Mouse (Mus musculus) thymus, adult 2 months (tissue): ENCODE results near the gene Mitf. TPM values are rescaled to one million over a fixed set of nuclear protein-coding genes. Genes with fewer than 3 reads are reported as not detected.
A peak's percentile ranks its signal among the peaks of the same experiment; 100 is the strongest.

Experiments
- DNase-seq: peaks from one replicate; pipeline ENCODE4 v3.0.0; 2021
- H3K27ac ChIP-seq: fragments of 200-500 bp; 2 replicates; pipeline ENCODE4 v1.5.1; 2012; ENCODE audit warnings: low read length, control low read depth; ENCODE audit not compliant: control insufficient read depth, insufficient read depth
- H3K27me3 ChIP-seq: fragments of 200-500 bp; 2 replicates; pipeline ENCODE4 v1.6.1; 2012; ENCODE audit warnings: mild to moderate bottlenecking, low read length, moderate library complexity, mixed read lengths; ENCODE audit not compliant: control insufficient read depth, insufficient read depth
- H3K36me3 ChIP-seq: fragments of 200-500 bp; 2 replicates; pipeline ENCODE4 v1.6.1; 2012; ENCODE audit warnings: mild to moderate bottlenecking, low read length, moderate library complexity; ENCODE audit not compliant: control insufficient read depth, insufficient read depth
- H3K4me1 ChIP-seq: fragments of 200-500 bp; replicated peaks from 2 replicates; pipeline ENCODE4 v1.6.1; 2012; ENCODE audit warnings: low read length; ENCODE audit not compliant: control insufficient read depth, insufficient read depth
- H3K4me3 ChIP-seq: fragments of 200-500 bp; 2 replicates; pipeline ENCODE4 v1.5.1; 2012; ENCODE audit warnings: mild to moderate bottlenecking, low read length, control low read depth, moderate library complexity; ENCODE audit not compliant: control insufficient read depth, insufficient read depth
- CTCF ChIP-seq: fragments of 200-500 bp; IDR thresholded peaks from 2 replicates; pipeline ENCODE4 v1.5.1; 2012; ENCODE audit warnings: mild to moderate bottlenecking, control low read depth, low read length, moderate library complexity, borderline replicate concordance; ENCODE audit not compliant: control insufficient read depth, poor library complexity, insufficient read depth; ENCODE audit errors: extremely low read depth
- POLR2A ChIP-seq: fragments of 200-500 bp; IDR thresholded peaks from 2 replicates; pipeline ENCODE4 v1.6.1; 2012; ENCODE audit warnings: mild to moderate bottlenecking, low read length, control low read depth, moderate library complexity; ENCODE audit not compliant: control insufficient read depth, poor library complexity, insufficient read depth; ENCODE audit errors: extremely low read depth
- WGBS: fragments of 180-500 bp; shearing (Covaris S2); methylation state at CpG from one replicate; pipeline ENCODE4 v1.1.7; 2018; 5-methylcytosine and 5-hydroxymethylcytosine counted together
- polyA plus RNA-seq: library from polyadenylated mRNA; depleted of rRNA; stranded (reverse); fragments of >200 nt; gene quantifications from 2 replicates; pipeline ENCODE4 v1.2.3, GENCODE M21; 2012

Mitf gene
- polyA plus RNA-seq, 1 experiment: 4.4 TPM

- H3K4me3 ChIP-seq: no peak overlapping the region
- no peak for DNase-seq
- no peaks in the 10 kb centered on the region for H3K4me1 ChIP-seq
- TF ChIP-seq CTCF (no peak), POLR2A (no peak)
- H3K27ac ChIP-seq: no peak overlapping the region
- no peaks in the 10 kb centered on the region for H3K27me3 ChIP-seq
- no peaks in the 10 kb centered on the region for H3K36me3 ChIP-seq
- 98% methylated on average over 12 of the region's 12 CpGs for WGBS
Observed at GRCm38 (mm10) chr6:97993507-97993906, 186.7 kb downstream of the Mitf start.

GRCm38 (mm10) chr6:97995606-97996307 lies 188.9 kb downstream of the Mitf start:
- Histone ChIP-seq H3K4me1 (no peaks in the 10 kb centered on the region), H3K27ac (no peak overlapping the region), H3K36me3 (no peaks in the 10 kb centered on the region), H3K4me3 (no peak overlapping the region), H3K27me3 (no peaks in the 10 kb centered on the region)
- TF ChIP-seq POLR2A (no peak), CTCF (no peak)
- 34% methylated on average over 11 of the region's 11 CpGs for WGBS
- no peak for DNase-seq

- 93% methylated on average over 4 of the region's 4 CpGs for WGBS
- Histone ChIP-seq H3K4me1 (no peaks in the 10 kb centered on the region), H3K27ac (no peak overlapping the region), H3K36me3 (no peaks in the 10 kb centered on the region), H3K27me3 (no peaks in the 10 kb centered on the region), H3K4me3 (no peak overlapping the region)
- no peak for DNase-seq
- no peak for TF ChIP-seq POLR2A
- TF ChIP-seq CTCF: no peak
Observed at GRCm38 (mm10) chr6:98001551-98001950, 194.7 kb downstream of the Mitf start.

- H3K4me1 ChIP-seq: no peaks in the 10 kb centered on the region
Observed at GRCm38 (mm10) chr6:98003114-98003513, 196.3 kb downstream of the Mitf start.

GRCm38 (mm10) chr6:98005566-98005965 lies 198.7 kb downstream of the Mitf start:
- DNase-seq: peak; percentile 43
- no peaks in the 10 kb centered on the region for H3K36me3 ChIP-seq
- TF ChIP-seq POLR2A: no peak
- no peak for TF ChIP-seq CTCF
- H3K4me1 ChIP-seq: no peaks in the 10 kb centered on the region
- no peaks in the 10 kb centered on the region for H3K27me3 ChIP-seq
- WGBS: 95% methylated on average over 1 of the region's 1 CpGs
- no peak overlapping the region for H3K27ac ChIP-seq
- H3K4me3 ChIP-seq: no peak overlapping the region

More at GRCm38 (mm10) chr6:98003114-98003513, 196.3 kb downstream of the Mitf start:
- 8% methylated on average over 3 of the region's 3 CpGs for WGBS
- no peaks in the 10 kb centered on the region for H3K36me3 ChIP-seq
- no peak overlapping the region for H3K4me3 ChIP-seq
- no peak overlapping the region for H3K27ac ChIP-seq
- no peaks in the 10 kb centered on the region for H3K27me3 ChIP-seq
- TF ChIP-seq CTCF (no peak), POLR2A (no peak)
- no peak for DNase-seq

- WGBS: 97% methylated on average over 5 of the region's 5 CpGs
- DNase-seq: no peak
- H3K27me3 ChIP-seq: no peaks in the 10 kb centered on the region
- TF ChIP-seq CTCF (no peak), POLR2A (no peak)
- H3K4me1 ChIP-seq: 0 out of 2 replicates have a peak, but pooled peaks cover 2% of the 10 kb centered on the region
- no peak overlapping the region for H3K4me3 ChIP-seq
- no peak overlapping the region for H3K27ac ChIP-seq
- H3K36me3 ChIP-seq: no peaks in the 10 kb centered on the region
Observed at GRCm38 (mm10) chr6:98015066-98015465, 208.2 kb downstream of the Mitf start.
